ENCODE assay signal across 15 mouse cellular contexts in the genomic region with DNA sequence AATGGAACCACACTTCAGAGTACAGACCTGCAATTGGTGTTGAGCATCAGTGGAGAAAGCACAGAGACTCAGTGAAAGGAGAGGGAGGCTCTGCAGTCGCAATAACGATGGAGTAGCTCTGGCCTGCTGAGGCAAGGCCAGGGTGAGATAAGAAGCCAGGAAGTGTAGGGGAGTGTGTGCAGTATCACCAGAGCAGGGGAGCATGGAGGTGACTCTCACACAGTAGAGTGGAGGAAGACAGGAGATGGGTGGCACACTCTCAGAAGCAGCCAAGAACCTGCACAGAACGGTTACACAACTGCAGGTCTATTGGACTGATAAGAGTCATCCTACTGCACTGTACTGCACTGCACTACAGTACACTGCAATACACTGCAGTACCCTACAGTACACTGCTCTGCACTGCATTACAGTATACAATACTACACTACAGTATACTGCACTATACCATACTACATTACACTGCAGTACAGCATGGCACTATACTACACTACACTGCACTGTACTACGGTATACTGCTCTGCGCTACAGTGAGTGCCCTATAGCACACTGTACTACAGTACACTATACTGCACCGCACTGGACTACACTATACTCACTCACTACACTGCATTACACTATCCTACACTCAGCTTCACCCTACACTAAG. TPM values are rescaled to one million over a fixed set of nuclear protein-coding genes. Genes with fewer than 3 reads are reported as not detected.
DNase-seq lines count a peak whose midpoint lies in the region; ATAC-seq and TF ChIP-seq lines count a peak whose summit lies in the region.
"Had no signal": no experiment of that assay in that cellular context is flagged by ENCODE, and none has a peak within 500 bp of the region (broad histone marks: within the 10 kb centered on the region; RNA-seq: fewer than 3 reads in every experiment).

No protein-coding gene starts in this region.

- no peaks in the 10 kb centered on the region for H3K27me3 ChIP-seq in forebrain, embryonic 15.5 days
- H3K27me3 ChIP-seq in forebrain, embryonic 12.5 days: peaks cover 9% of the 10 kb centered on the region; the same call in 1 of the 2 replicates
- H3K27me3 ChIP-seq in limb, embryonic 11.5 days (ENCODE audit: control insufficient read depth, insufficient read depth, low read length): no peaks in the 10 kb centered on the region
- no peaks in the 10 kb centered on the region for H3K27me3 ChIP-seq in limb, embryonic 10.5 days (ENCODE audit: low read depth, poor library complexity, severe bottlenecking)
- peaks cover 5 to 7% of the 10 kb centered on the region in 2 experiments for H3K27me3 ChIP-seq in MEL (ENCODE audit: control insufficient read depth in 1 of 2, insufficient read depth in 2 of 2, low read length in 2 of 2)

- no peak for TF ChIP-seq CTCF in MEL (IDR thresholded peaks at IDR 0.05 in 2 of 3, conservative IDR thresholded peaks at IDR 0.05 in 1 of 3; ENCODE audit: control insufficient read depth in 1 of 3, insufficient read depth in 1 of 3, low read depth in 2 of 3, low read length in 3 of 3, poor library complexity in 1 of 3, severe bottlenecking in 1 of 3)

- WGBS in forebrain, embryonic 15.5 days: 91% methylated on average over 6 of the region's 6 CpGs
- 90% methylated on average over 6 of the region's 6 CpGs for WGBS in forebrain, embryonic 12.5 days
- WGBS in limb, embryonic 11.5 days: 82% methylated on average over 6 of the region's 6 CpGs
- 86% methylated on average over 6 of the region's 6 CpGs for WGBS in limb, embryonic 10.5 days

- TF ChIP-seq POLR2A in MEL (IDR thresholded peaks at IDR 0.05; ENCODE audit: control insufficient read depth in 1 of 2, insufficient read depth in 1 of 2, low read depth in 1 of 2, low read length in 2 of 2, poor library complexity in 1 of 2): no peak

- no peak overlapping the region for H3K9ac ChIP-seq in forebrain, embryonic 15.5 days (replicated peaks)
- no peak overlapping the region for H3K9ac ChIP-seq in forebrain, embryonic 12.5 days
- no peak overlapping the region for H3K9ac ChIP-seq in limb, embryonic 11.5 days (ENCODE audit: low read length)
- no peak overlapping the region for H3K9ac ChIP-seq in MEL (ENCODE audit: control insufficient read depth, low read depth, low read length, poor library complexity, severe bottlenecking)

- H3K4me3 ChIP-seq in forebrain, embryonic 15.5 days: no peak overlapping the region
- H3K4me3 ChIP-seq in forebrain, embryonic 12.5 days (replicated peaks): no peak overlapping the region
- no peak overlapping the region for H3K4me3 ChIP-seq in limb, embryonic 11.5 days (ENCODE audit: low read depth, low read length)
- no peak overlapping the region for H3K4me3 ChIP-seq in limb, embryonic 10.5 days
- H3K4me3 ChIP-seq in MEL (ENCODE audit: control insufficient read depth in 1 of 2, insufficient read depth in 1 of 2, low read depth in 2 of 2, low read length in 2 of 2): no peak overlapping the region

- no peak for TF ChIP-seq RAD21 in MEL (IDR thresholded peaks at IDR 0.05; ENCODE audit: low read depth, low read length)

- ATAC-seq in forebrain, embryonic 15.5 days (replicated peaks): 0 out of 2 replicates have a peak, but pooled peaks have one; percentile 32
- ATAC-seq in forebrain, embryonic 12.5 days (ENCODE audit: low FRiP score): no peak
- 0 out of 2 replicates have a peak, but pooled peaks have one; percentile 31 for ATAC-seq in limb, embryonic 11.5 days (ENCODE audit: insufficient number of reproducible peaks, low FRiP score, low TSS enrichment, low read depth)
- peak; percentile 85 for ATAC-seq in megakaryocyte-erythroid progenitor cell, adult 5-6 weeks (replicated peaks; ENCODE audit: low FRiP score, low TSS enrichment, poor library complexity, severe bottlenecking)
- ATAC-seq: forebrain, embryonic 16.5 days had no signal

- H3K79me2 ChIP-seq in MEL (ENCODE audit: control insufficient read depth, insufficient read depth, low read length, poor library complexity): no peaks in the 10 kb centered on the region

- H3K4me1 ChIP-seq in forebrain, embryonic 15.5 days: no peaks in the 10 kb centered on the region
- no peaks in the 10 kb centered on the region for H3K4me1 ChIP-seq in forebrain, embryonic 12.5 days
- H3K4me1 ChIP-seq in limb, embryonic 11.5 days (ENCODE audit: control insufficient read depth, insufficient read depth, low read length): no peaks in the 10 kb centered on the region
- H3K4me1 ChIP-seq in limb, embryonic 10.5 days: no peaks in the 10 kb centered on the region
- H3K4me1 ChIP-seq in MEL (ENCODE audit: control insufficient read depth in 1 of 2, insufficient read depth in 2 of 2, low read length in 2 of 2): peaks cover 4 to 13% of the 10 kb centered on the region in 2 experiments; a peak in 3 of 4 replicates

- H3K9me3 ChIP-seq in forebrain, embryonic 15.5 days: no peaks in the 10 kb centered on the region
- H3K9me3 ChIP-seq in forebrain, embryonic 12.5 days: no peaks in the 10 kb centered on the region
- no peaks in the 10 kb centered on the region for H3K9me3 ChIP-seq in limb, embryonic 11.5 days (ENCODE audit: control insufficient read depth, low read length)
- H3K9me3 ChIP-seq in limb, embryonic 10.5 days (replicated peaks): no peaks in the 10 kb centered on the region
- H3K9me3 ChIP-seq in MEL (replicated peaks; ENCODE audit: insufficient read depth, low read length): no peaks in the 10 kb centered on the region

- no peak overlapping the region for H3K27ac ChIP-seq in forebrain, embryonic 15.5 days (replicated peaks)
- no peak overlapping the region for H3K27ac ChIP-seq in forebrain, embryonic 12.5 days
- H3K27ac ChIP-seq in limb, embryonic 11.5 days (replicated peaks; ENCODE audit: low read depth, low read length): no peak overlapping the region
- H3K27ac ChIP-seq in limb, embryonic 10.5 days: no peak overlapping the region
- H3K27ac ChIP-seq in MEL (ENCODE audit: control insufficient read depth, low read depth, low read length): no peak overlapping the region

- H3K36me3 ChIP-seq in forebrain, embryonic 15.5 days: no peaks in the 10 kb centered on the region
- H3K36me3 ChIP-seq in forebrain, embryonic 12.5 days (replicated peaks): no peaks in the 10 kb centered on the region
- no peaks in the 10 kb centered on the region for H3K36me3 ChIP-seq in limb, embryonic 11.5 days (ENCODE audit: control insufficient read depth, insufficient read depth, low read length)
- H3K36me3 ChIP-seq in limb, embryonic 10.5 days: no peaks in the 10 kb centered on the region
- H3K36me3 ChIP-seq in MEL (ENCODE audit: control insufficient read depth in 1 of 2, insufficient read depth in 2 of 2, low read length in 2 of 2): peaks cover 0 to 4% of the 10 kb centered on the region in 2 experiments; a peak in 2 of 4 replicates

- TF ChIP-seq EP300 in MEL (IDR thresholded peaks at IDR 0.05; ENCODE audit: low read depth in 1 of 2, low read length in 2 of 2): peak; percentile 12 to 41; a peak in 3 of 4 replicates

- no peak for DNase-seq in limb, embryonic 11.5 days (ENCODE audit: low spot score)
- no peak for DNase-seq in limb, embryonic 10.5 days (ENCODE audit: low spot score)
- DNase-seq in MEL (ENCODE audit: low read depth, low spot score): peak; percentile 62
- no peak for DNase-seq in kidney, adult 9 months
- DNase-seq in left cerebral cortex, adult 9 months (ENCODE audit: low spot score in 2 of 2): no peak
- DNase-seq: cerebellum, adult 8-10 months; gastrocnemius, postnatal 14 days; kidney, adult 8-10 months; lung, adult 18-20 months; right cerebral cortex, postnatal 14 days had no signal

- H3K4me2 ChIP-seq in forebrain, embryonic 15.5 days (replicated peaks): no peak overlapping the region
- H3K4me2 ChIP-seq in forebrain, embryonic 12.5 days: no peak overlapping the region
- H3K4me2 ChIP-seq in limb, embryonic 11.5 days (ENCODE audit: low read depth, severe bottlenecking): no peak overlapping the region

RNA-seq across cellular contexts. Expression of gene Impdh1, which starts 13.2 kb away (rescaled TPM):
- polyA plus RNA-seq in forebrain, embryonic 15.5 days (2015; fragmentation: Nextera tagmentation; extraction: Ambion mirVana): 54.5 and 57.3 TPM in 2 replicates
- 36.3 and 39.8 TPM in 2 replicates for polyA plus RNA-seq in forebrain, embryonic 12.5 days (2016; fragmentation: Nextera tagmentation; extraction: Ambion mirVana)
- 40.8 and 50.1 TPM in 2 replicates for polyA plus RNA-seq in limb, embryonic 11.5 days (2014; fragmentation: Nextera tagmentation; extraction: Ambion mirVana)
- 56.7 and 66.9 TPM in 2 replicates for polyA plus RNA-seq in limb, embryonic 10.5 days (2016; fragmentation: Nextera tagmentation; extraction: Ambion mirVana)
- total RNA-seq in MEL (2012; rRNA removed): 15.3 and 17.2 TPM in 2 replicates
- polyA plus RNA-seq in MEL (2012; ENCODE audit: insufficient read depth in 1 of 2, insufficient read length in 2 of 2, low read depth in 1 of 2, low replicate concordance in 2 of 2, missing spikeins in 1 of 2): 10 to 100 TPM in 1 of 2 experiments, not detected in 1; 55.1 TPM
- total RNA-seq in megakaryocyte-erythroid progenitor cell, adult 5-6 weeks (2014; fragmentation: Nextera tagmentation): 35.5 and 56.9 TPM in 2 replicates
- 16.8 and 19.5 TPM in 2 replicates for total RNA-seq in megakaryocyte-erythroid progenitor cell, adult 5-6 weeks (2017)

RNA-seq across cellular contexts. Expression of gene Hilpda, which starts 42.9 kb away (rescaled TPM):
- 44.3 and 46.1 TPM in 2 replicates for polyA plus RNA-seq in forebrain, embryonic 15.5 days (2015; fragmentation: Nextera tagmentation; extraction: Ambion mirVana)
- polyA plus RNA-seq in forebrain, embryonic 12.5 days (2016; fragmentation: Nextera tagmentation; extraction: Ambion mirVana): 31.3 and 32.5 TPM in 2 replicates
- polyA plus RNA-seq in limb, embryonic 11.5 days (2014; fragmentation: Nextera tagmentation; extraction: Ambion mirVana): 41.6 and 43.0 TPM in 2 replicates
- 42.7 and 45.2 TPM in 2 replicates for polyA plus RNA-seq in limb, embryonic 10.5 days (2016; fragmentation: Nextera tagmentation; extraction: Ambion mirVana)
- total RNA-seq in MEL (2012; rRNA removed): 15.6 and 18.1 TPM in 2 replicates
- 10 to 100 TPM in 1 of 2 experiments, not detected in 1; 17.0 TPM for polyA plus RNA-seq in MEL (2012; ENCODE audit: insufficient read depth in 1 of 2, insufficient read length in 2 of 2, low read depth in 1 of 2, low replicate concordance in 2 of 2, missing spikeins in 1 of 2)
- total RNA-seq in megakaryocyte-erythroid progenitor cell, adult 5-6 weeks (2014; fragmentation: Nextera tagmentation): 13.4 and 16.4 TPM in 2 replicates
- total RNA-seq in megakaryocyte-erythroid progenitor cell, adult 5-6 weeks (2017): 6.9 and 13.5 TPM in 2 replicates

RNA-seq across cellular contexts. Expression of gene Fam71f2, which starts 50.0 kb away (rescaled TPM):
- 0.56 and 0.60 TPM in 2 replicates for polyA plus RNA-seq in forebrain, embryonic 15.5 days (2015; fragmentation: Nextera tagmentation; extraction: Ambion mirVana)
- 0.56 and 0.77 TPM in 2 replicates for polyA plus RNA-seq in forebrain, embryonic 12.5 days (2016; fragmentation: Nextera tagmentation; extraction: Ambion mirVana)
- 0.33 and 0.81 TPM in 2 replicates for polyA plus RNA-seq in limb, embryonic 11.5 days (2014; fragmentation: Nextera tagmentation; extraction: Ambion mirVana)
- 0.40 and 0.55 TPM in 2 replicates for polyA plus RNA-seq in limb, embryonic 10.5 days (2016; fragmentation: Nextera tagmentation; extraction: Ambion mirVana)
- 0.23 TPM in 1 of 2 replicates, not detected in the other for total RNA-seq in MEL (2012; rRNA removed)
- under 1 TPM in 1 of 2 experiments, not detected in 1; 0.84 TPM for polyA plus RNA-seq in MEL (2012; ENCODE audit: insufficient read depth in 1 of 2, insufficient read length in 2 of 2, low read depth in 1 of 2, low replicate concordance in 2 of 2, missing spikeins in 1 of 2)
- total RNA-seq in megakaryocyte-erythroid progenitor cell, adult 5-6 weeks (2014; fragmentation: Nextera tagmentation): 8.3 TPM in 1 of 2 replicates, not detected in the other
- total RNA-seq in megakaryocyte-erythroid progenitor cell, adult 5-6 weeks (2017): not detected in 2 replicates
- total RNA-seq: heart, postnatal 25 days had no signal

RNA-seq across cellular contexts. Expression of gene Prrt4, which starts 50.0 kb away (rescaled TPM):
- 4.5 and 4.7 TPM in 2 replicates for polyA plus RNA-seq in forebrain, embryonic 15.5 days (2015; fragmentation: Nextera tagmentation; extraction: Ambion mirVana)
- polyA plus RNA-seq in forebrain, embryonic 12.5 days (2016; fragmentation: Nextera tagmentation; extraction: Ambion mirVana): 1.1 and 1.2 TPM in 2 replicates
- polyA plus RNA-seq in limb, embryonic 11.5 days (2014; fragmentation: Nextera tagmentation; extraction: Ambion mirVana): 1.2 TPM in 2 replicates
- 2.0 and 3.7 TPM in 2 replicates for polyA plus RNA-seq in limb, embryonic 10.5 days (2016; fragmentation: Nextera tagmentation; extraction: Ambion mirVana)
- total RNA-seq in MEL (2012; rRNA removed): not detected in 2 replicates
- under 1 TPM in 1 of 2 experiments, not detected in 1; 0.17 TPM for polyA plus RNA-seq in MEL (2012; ENCODE audit: insufficient read depth in 1 of 2, insufficient read length in 2 of 2, low read depth in 1 of 2, low replicate concordance in 2 of 2, missing spikeins in 1 of 2)
- not detected in 2 replicates for total RNA-seq in megakaryocyte-erythroid progenitor cell, adult 5-6 weeks (2014; fragmentation: Nextera tagmentation)
- total RNA-seq in megakaryocyte-erythroid progenitor cell, adult 5-6 weeks (2017): not detected in 2 replicates
